Mouse (Mus musculus): ENCODE data around the gene Snx33. TPM values are rescaled to one million over a fixed set of nuclear protein-coding genes. Genes with fewer than 3 reads are reported as not detected.

The Snx33 gene
- polyA plus RNA-seq, 1 experiment from 2014 or later, result 5.5 TPM

GRCm38 (mm10) chr9:56889817-56890216 is 38.4 kb downstream of the Snx33 start:
- H3K27me3 ChIP-seq (ENCODE audit: control insufficient read depth, insufficient read depth, low read length), result no peaks in the 10 kb centered on the region
- no peak overlapping the region for H3K27ac ChIP-seq (replicated peaks in 1 of 2; ENCODE audit: control insufficient read depth in 1 of 2, insufficient read depth in 1 of 2, low read depth in 2 of 2, low read length in 2 of 2)
- no peak overlapping the region for H3K4me2 ChIP-seq (ENCODE audit: low read length)
- H3K36me3 ChIP-seq (ENCODE audit: control insufficient read depth, insufficient read depth, low read length), result peaks cover 90% of the 10 kb centered on the region
- WGBS, result 21% methylated on average over 14 of the region's 14 CpGs
- no peaks in the 10 kb centered on the region for H3K9me3 ChIP-seq (ENCODE audit: control insufficient read depth, low read length)
- ATAC-seq (ENCODE audit: insufficient number of reproducible peaks, insufficient read depth, low FRiP score, low read depth), result peak; percentile 48; the same call in 1 of the 2 replicates
- H3K9ac ChIP-seq (ENCODE audit: low read length), result no peak overlapping the region
- H3K4me1 ChIP-seq (ENCODE audit: control insufficient read depth in 2 of 2, insufficient read depth in 2 of 2, low read length in 2 of 2), result peaks cover 14 to 19% of the 10 kb centered on the region in 2 experiments; a peak in 3 of 4 replicates
- H3K4me3 ChIP-seq (ENCODE audit: control insufficient read depth in 1 of 2, insufficient read depth in 1 of 2, low read depth in 1 of 2, low read length in 2 of 2), result no peak overlapping the region

- Histone ChIP-seq H3K4me2 (ENCODE audit: low read length) (no peak overlapping the region), H3K9me3 (ENCODE audit: control insufficient read depth, low read length) (no peaks in the 10 kb centered on the region), H3K36me3 (ENCODE audit: control insufficient read depth, insufficient read depth, low read length) (peaks cover 94% of the 10 kb centered on the region), H3K4me3 (ENCODE audit: control insufficient read depth in 1 of 2, insufficient read depth in 1 of 2, low read depth in 1 of 2, low read length in 2 of 2) (no peak overlapping the region), H3K9ac (ENCODE audit: low read length) (no peak overlapping the region), H3K27ac (replicated peaks in 1 of 2; ENCODE audit: control insufficient read depth in 1 of 2, insufficient read depth in 1 of 2, low read depth in 2 of 2, low read length in 2 of 2) (no peak overlapping the region), H3K27me3 (ENCODE audit: control insufficient read depth, insufficient read depth, low read length) (no peaks in the 10 kb centered on the region), H3K4me1 (ENCODE audit: control insufficient read depth in 2 of 2, insufficient read depth in 2 of 2, low read length in 2 of 2) (peaks cover 9 to 11% of the 10 kb centered on the region in 2 experiments; a peak in 3 of 4 replicates)
- no peak for ATAC-seq (ENCODE audit: insufficient number of reproducible peaks, insufficient read depth, low FRiP score, low read depth)
- WGBS, result 88% methylated on average over 16 of the region's 16 CpGs
Measured at GRCm38 (mm10) chr9:56887581-56887980, 40.6 kb downstream of the Snx33 start.

GRCm38 (mm10) chr9:56886601-56887000 is 41.6 kb downstream of the Snx33 start:
- peaks cover 89% of the 10 kb centered on the region for H3K36me3 ChIP-seq (ENCODE audit: control insufficient read depth, insufficient read depth, low read length)
- ATAC-seq (ENCODE audit: insufficient number of reproducible peaks, insufficient read depth, low FRiP score, low read depth), result no peak
- H3K9me3 ChIP-seq (ENCODE audit: control insufficient read depth, low read length), result no peaks in the 10 kb centered on the region
- WGBS, result 87% methylated on average over 15 of the region's 15 CpGs
- H3K4me2 ChIP-seq (ENCODE audit: low read length), result no peak overlapping the region
- H3K27me3 ChIP-seq (ENCODE audit: control insufficient read depth, insufficient read depth, low read length), result no peaks in the 10 kb centered on the region
- H3K9ac ChIP-seq (ENCODE audit: low read length), result no peak overlapping the region
- H3K4me3 ChIP-seq (ENCODE audit: control insufficient read depth in 1 of 2, insufficient read depth in 1 of 2, low read depth in 1 of 2, low read length in 2 of 2), result no peak overlapping the region
- peaks cover 6 to 8% of the 10 kb centered on the region in 2 experiments; a peak in 3 of 4 replicates for H3K4me1 ChIP-seq (ENCODE audit: control insufficient read depth in 2 of 2, insufficient read depth in 2 of 2, low read length in 2 of 2)
- no peak overlapping the region for H3K27ac ChIP-seq (replicated peaks in 1 of 2; ENCODE audit: control insufficient read depth in 1 of 2, insufficient read depth in 1 of 2, low read depth in 2 of 2, low read length in 2 of 2)

GRCm38 (mm10) chr9:56886113-56886512 is 42.1 kb downstream of the Snx33 start:
- no peak for ATAC-seq (ENCODE audit: insufficient number of reproducible peaks, insufficient read depth, low FRiP score, low read depth)
- H3K4me2 ChIP-seq (ENCODE audit: low read length), result no peak overlapping the region
- no peaks in the 10 kb centered on the region for H3K27me3 ChIP-seq (ENCODE audit: control insufficient read depth, insufficient read depth, low read length)
- H3K9me3 ChIP-seq (ENCODE audit: control insufficient read depth, low read length), result no peaks in the 10 kb centered on the region
- 63% methylated on average over 13 of the region's 13 CpGs for WGBS
- no peak overlapping the region for H3K27ac ChIP-seq (replicated peaks in 1 of 2; ENCODE audit: control insufficient read depth in 1 of 2, insufficient read depth in 1 of 2, low read depth in 2 of 2, low read length in 2 of 2)
- H3K4me1 ChIP-seq (ENCODE audit: control insufficient read depth in 2 of 2, insufficient read depth in 2 of 2, low read length in 2 of 2), result peaks cover 5 to 6% of the 10 kb centered on the region in 2 experiments; a peak in 3 of 4 replicates
- no peak overlapping the region for H3K4me3 ChIP-seq (ENCODE audit: control insufficient read depth in 1 of 2, insufficient read depth in 1 of 2, low read depth in 1 of 2, low read length in 2 of 2)
- H3K36me3 ChIP-seq (ENCODE audit: control insufficient read depth, insufficient read depth, low read length), result peaks cover 87% of the 10 kb centered on the region
- no peak overlapping the region for H3K9ac ChIP-seq (ENCODE audit: low read length)

GRCm38 (mm10) chr9:56884328-56884727 is 43.8 kb downstream of the Snx33 start:
- Histone ChIP-seq H3K4me2 (ENCODE audit: low read length) (no peak overlapping the region), H3K27me3 (ENCODE audit: control insufficient read depth, insufficient read depth, low read length) (no peaks in the 10 kb centered on the region), H3K4me3 (ENCODE audit: control insufficient read depth in 1 of 2, insufficient read depth in 1 of 2, low read depth in 1 of 2, low read length in 2 of 2) (no peak overlapping the region), H3K9ac (ENCODE audit: low read length) (no peak overlapping the region), H3K36me3 (ENCODE audit: control insufficient read depth, insufficient read depth, low read length) (peaks cover 72% of the 10 kb centered on the region), H3K9me3 (ENCODE audit: control insufficient read depth, low read length) (no peaks in the 10 kb centered on the region), H3K4me1 (ENCODE audit: control insufficient read depth in 2 of 2, insufficient read depth in 2 of 2, low read length in 2 of 2) (peaks cover 7 to 13% of the 10 kb centered on the region in 2 experiments; a peak in 3 of 4 replicates), H3K27ac (replicated peaks in 1 of 2; ENCODE audit: control insufficient read depth in 1 of 2, insufficient read depth in 1 of 2, low read depth in 2 of 2, low read length in 2 of 2) (no peak overlapping the region)
- 78% methylated on average over 4 of the region's 4 CpGs for WGBS
- ATAC-seq (ENCODE audit: insufficient number of reproducible peaks, insufficient read depth, low FRiP score, low read depth), result no peak

- Histone ChIP-seq H3K4me1 (ENCODE audit: control insufficient read depth in 2 of 2, insufficient read depth in 2 of 2, low read length in 2 of 2) (peaks cover 7 to 13% of the 10 kb centered on the region in 2 experiments; a peak in 3 of 4 replicates), H3K27ac (replicated peaks in 1 of 2; ENCODE audit: control insufficient read depth in 1 of 2, insufficient read depth in 1 of 2, low read depth in 2 of 2, low read length in 2 of 2) (no peak overlapping the region), H3K36me3 (ENCODE audit: control insufficient read depth, insufficient read depth, low read length) (peaks cover 67% of the 10 kb centered on the region), H3K27me3 (ENCODE audit: control insufficient read depth, insufficient read depth, low read length) (no peaks in the 10 kb centered on the region), H3K4me3 (ENCODE audit: control insufficient read depth in 1 of 2, insufficient read depth in 1 of 2, low read depth in 1 of 2, low read length in 2 of 2) (no peak overlapping the region), H3K4me2 (ENCODE audit: low read length) (no peak overlapping the region), H3K9ac (ENCODE audit: low read length) (no peak overlapping the region), H3K9me3 (ENCODE audit: control insufficient read depth, low read length) (no peaks in the 10 kb centered on the region)
- WGBS, result 76% methylated on average over 7 of the region's 7 CpGs
- no peak for ATAC-seq (ENCODE audit: insufficient number of reproducible peaks, insufficient read depth, low FRiP score, low read depth)
Measured at GRCm38 (mm10) chr9:56883470-56883869, 44.7 kb downstream of the Snx33 start.

- H3K4me1 ChIP-seq (ENCODE audit: control insufficient read depth in 2 of 2, insufficient read depth in 2 of 2, low read length in 2 of 2), result peaks cover 7 to 13% of the 10 kb centered on the region in 2 experiments; a peak in 3 of 4 replicates
- peak; percentile 26; the same call in 1 of the 2 replicates for ATAC-seq (ENCODE audit: insufficient number of reproducible peaks, insufficient read depth, low FRiP score, low read depth)
- no peak overlapping the region for H3K4me2 ChIP-seq (ENCODE audit: low read length)
- no peak overlapping the region for H3K4me3 ChIP-seq (ENCODE audit: control insufficient read depth in 1 of 2, insufficient read depth in 1 of 2, low read depth in 1 of 2, low read length in 2 of 2)
- H3K36me3 ChIP-seq (ENCODE audit: control insufficient read depth, insufficient read depth, low read length), result peaks cover 67% of the 10 kb centered on the region
- WGBS, result 57% methylated on average over 12 of the region's 12 CpGs
- H3K27me3 ChIP-seq (ENCODE audit: control insufficient read depth, insufficient read depth, low read length), result no peaks in the 10 kb centered on the region
- peak overlapping the region in 1 of 2 experiments; percentile 48; a peak in 2 of 4 replicates for H3K27ac ChIP-seq (replicated peaks in 1 of 2; ENCODE audit: control insufficient read depth in 1 of 2, insufficient read depth in 1 of 2, low read depth in 2 of 2, low read length in 2 of 2)
- no peak overlapping the region; the same call in 1 of the 2 replicates for H3K9ac ChIP-seq (ENCODE audit: low read length)
- no peaks in the 10 kb centered on the region for H3K9me3 ChIP-seq (ENCODE audit: control insufficient read depth, low read length)
Measured at GRCm38 (mm10) chr9:56882818-56883217, 45.4 kb downstream of the Snx33 start.

GRCm38 (mm10) chr9:56882283-56882682 is 45.9 kb downstream of the Snx33 start:
- no peak overlapping the region; the same call in 1 of the 2 replicates for H3K9ac ChIP-seq (ENCODE audit: low read length)
- peaks cover 7 to 14% of the 10 kb centered on the region in 2 experiments; a peak in 3 of 4 replicates for H3K4me1 ChIP-seq (ENCODE audit: control insufficient read depth in 2 of 2, insufficient read depth in 2 of 2, low read length in 2 of 2)
- no peak overlapping the region for H3K4me2 ChIP-seq (ENCODE audit: low read length)
- no peak for ATAC-seq (ENCODE audit: insufficient number of reproducible peaks, insufficient read depth, low FRiP score, low read depth)
- 47% methylated on average over 4 of the region's 4 CpGs for WGBS
- H3K9me3 ChIP-seq (ENCODE audit: control insufficient read depth, low read length), result no peaks in the 10 kb centered on the region
- peak overlapping the region in 1 of 2 experiments; percentile 48; a peak in 2 of 4 replicates for H3K27ac ChIP-seq (replicated peaks in 1 of 2; ENCODE audit: control insufficient read depth in 1 of 2, insufficient read depth in 1 of 2, low read depth in 2 of 2, low read length in 2 of 2)
- H3K27me3 ChIP-seq (ENCODE audit: control insufficient read depth, insufficient read depth, low read length), result no peaks in the 10 kb centered on the region
- H3K4me3 ChIP-seq (ENCODE audit: control insufficient read depth in 1 of 2, insufficient read depth in 1 of 2, low read depth in 1 of 2, low read length in 2 of 2), result no peak overlapping the region
- H3K36me3 ChIP-seq (ENCODE audit: control insufficient read depth, insufficient read depth, low read length), result peaks cover 62% of the 10 kb centered on the region
